Mouse (Mus musculus) stomach, embryonic 16.5 days (tissue): ENCODE results near the gene Mrpl42. TPM values are rescaled to one million over a fixed set of nuclear protein-coding genes. Genes with fewer than 3 reads are reported as not detected.

Source experiments
- ATAC-seq: fragments of 200-750 bp; cut with Nextera tagmentation; 2 replicates; pipeline ENCODE4 v1.8.0; 2017; ENCODE audit warnings: moderate number of reproducible peaks, moderate TSS enrichment; ENCODE audit not compliant: insufficient read depth, low FRiP score
- H3K27ac ChIP-seq: fragments of 300-500 bp; sonication (generic); 2 replicates; pipeline ENCODE4 v1.5.1; 2014; ENCODE audit warnings: low read length
- H3K27me3 ChIP-seq: fragments of 300-500 bp; sonication (generic); 2 replicates; pipeline ENCODE4 v1.6.1; 2014; ENCODE audit warnings: low read length, control low read depth, mixed read lengths; ENCODE audit not compliant: control insufficient read depth, insufficient read depth
- H3K36me3 ChIP-seq: fragments of 300-500 bp; sonication (generic); 2 replicates; pipeline ENCODE4 v1.6.1; 2014; ENCODE audit warnings: low read length; ENCODE audit not compliant: control insufficient read depth, insufficient read depth
- H3K4me1 ChIP-seq: fragments of 300-500 bp; sonication (generic); 2 replicates; pipeline ENCODE4 v1.6.1; 2014; ENCODE audit warnings: low read length, control low read depth, mixed read lengths; ENCODE audit not compliant: control insufficient read depth, insufficient read depth
- H3K4me2 ChIP-seq: fragments of 300-500 bp; sonication (generic); 2 replicates; pipeline ENCODE4 v1.6.1; 2014; ENCODE audit warnings: low read depth, low read length, mixed read lengths
- H3K4me3 ChIP-seq: fragments of 300-500 bp; sonication (generic); replicated peaks from 2 replicates; pipeline ENCODE4 v1.5.1; 2014; ENCODE audit warnings: mild to moderate bottlenecking, low read length
- H3K9ac ChIP-seq: fragments of 300-500 bp; sonication (generic); 2 replicates; pipeline ENCODE4 v1.6.1; 2014; ENCODE audit warnings: low read length
- H3K9me3 ChIP-seq: fragments of 300-500 bp; sonication (generic); replicated peaks from 2 replicates; pipeline ENCODE4 v1.6.1; 2016; ENCODE audit warnings: low read length, control low read depth; ENCODE audit not compliant: control insufficient read depth
- WGBS: fragments of 180-500 bp; shearing (Covaris S2); extraction: QIAGEN DNeasy Blood & Tissue Kit; methylation state at CpG from one replicate; pipeline ENCODE4 v1.1.7; 2014; 5-methylcytosine and 5-hydroxymethylcytosine counted together
- polyA plus RNA-seq: library from polyadenylated mRNA; unstranded; fragments of >200 nt; fragmentation: Nextera tagmentation; extraction: Ambion mirVana; gene quantifications from 2 replicates; pipeline ENCODE4 v1.2.1, GENCODE M21; 2015

Gene Mrpl42
- polyA plus RNA-seq, 1 experiment from 2014 or later: 318 TPM

DNA sequence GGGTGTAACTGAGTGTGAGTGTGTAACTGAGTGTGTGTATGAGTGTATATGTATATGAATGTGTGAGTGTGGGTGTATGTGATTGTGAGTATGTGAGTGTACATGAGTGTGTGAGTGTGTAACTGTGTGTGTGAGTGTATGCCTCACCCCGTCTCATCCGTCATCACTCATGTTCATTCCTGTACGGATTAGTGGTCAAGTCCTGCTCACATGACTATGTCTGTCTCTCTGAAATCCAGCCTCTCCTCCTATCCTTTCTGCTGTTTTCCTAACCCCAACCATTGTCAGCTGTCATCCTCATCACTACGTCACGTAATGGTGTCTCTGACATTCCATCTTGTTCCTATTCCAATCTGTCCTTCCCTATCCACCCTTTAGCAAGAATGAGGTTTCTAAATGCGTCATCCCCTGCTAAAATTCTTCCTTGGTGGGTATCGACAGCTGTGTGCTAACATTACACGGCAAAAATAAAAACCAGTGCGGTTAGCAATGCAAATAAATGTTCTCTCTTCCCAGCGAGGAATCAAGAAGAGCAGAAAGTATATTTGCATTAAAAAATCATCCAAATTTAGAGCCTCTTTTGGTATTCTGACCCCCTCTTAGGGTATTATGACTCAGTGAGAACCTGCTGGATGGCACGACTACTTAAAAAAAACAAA lies 29.7 kb downstream of the Mrpl42 start:
- no peak overlapping the region for H3K27ac ChIP-seq
- no peaks in the 10 kb centered on the region for H3K4me1 ChIP-seq
- WGBS: 85% methylated on average over 11 of the region's 11 CpGs
- H3K4me3 ChIP-seq: no peak overlapping the region
- H3K9me3 ChIP-seq: no peaks in the 10 kb centered on the region
- ATAC-seq: no peak
- H3K36me3 ChIP-seq: no peaks in the 10 kb centered on the region
- no peak overlapping the region for H3K9ac ChIP-seq
- H3K4me2 ChIP-seq: no peak overlapping the region
- H3K27me3 ChIP-seq: no peaks in the 10 kb centered on the region

DNA sequence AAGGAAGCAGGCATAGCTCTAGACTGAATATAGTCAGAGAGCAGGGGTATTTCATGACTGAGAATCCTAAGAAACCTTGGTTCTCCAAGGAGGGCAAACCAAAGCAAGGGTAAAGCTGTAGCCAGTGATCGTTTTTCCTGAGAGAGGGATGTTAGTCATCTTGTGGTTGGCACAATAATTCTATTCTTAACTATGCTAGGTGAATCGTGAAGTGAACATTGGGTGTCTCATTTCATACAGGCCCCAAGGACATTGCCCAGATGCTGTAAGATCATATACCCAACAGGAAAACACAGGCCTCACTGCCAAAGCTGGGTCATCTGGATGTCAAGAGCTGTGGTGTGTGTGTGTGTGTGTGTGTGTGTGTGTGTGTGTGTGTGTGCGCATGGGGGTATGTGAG lies 30.6 kb downstream of the Mrpl42 start:
- Histone ChIP-seq H3K4me1 (no peaks in the 10 kb centered on the region), H3K27ac (no peak overlapping the region), H3K9me3 (no peaks in the 10 kb centered on the region), H3K9ac (no peak overlapping the region), H3K4me2 (no peak overlapping the region), H3K4me3 (no peak overlapping the region), H3K36me3 (no peaks in the 10 kb centered on the region), H3K27me3 (no peaks in the 10 kb centered on the region)
- no peak for ATAC-seq
- 80% methylated on average over 3 of the region's 3 CpGs for WGBS

DNA sequence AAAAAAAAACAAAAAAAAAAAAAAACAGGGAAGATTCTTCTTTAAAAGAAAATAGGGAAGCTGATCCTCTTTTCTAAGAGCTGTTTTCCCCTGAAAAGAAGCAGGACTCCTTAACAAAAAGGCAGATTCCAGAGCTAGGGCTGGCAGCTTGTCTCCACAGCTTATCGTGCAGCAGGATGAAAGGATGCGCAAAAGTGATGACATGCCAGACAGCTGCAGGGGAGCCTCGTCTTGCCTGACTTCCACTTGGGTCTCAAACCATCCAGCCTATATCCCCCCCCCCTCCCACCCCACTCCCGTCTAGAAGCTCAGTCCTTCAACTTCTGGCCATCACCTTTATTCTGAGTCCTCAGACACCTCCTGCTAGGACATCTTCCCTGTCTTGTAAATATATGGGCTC lies 32.8 kb downstream of the Mrpl42 start:
- Histone ChIP-seq H3K4me2 (no peak overlapping the region), H3K27me3 (no peaks in the 10 kb centered on the region), H3K4me1 (no peaks in the 10 kb centered on the region), H3K4me3 (no peak overlapping the region), H3K9me3 (no peaks in the 10 kb centered on the region), H3K27ac (no peak overlapping the region), H3K36me3 (no peaks in the 10 kb centered on the region), H3K9ac (no peak overlapping the region)
- WGBS: 66% methylated on average over 4 of the region's 4 CpGs
- ATAC-seq: no peak

DNA sequence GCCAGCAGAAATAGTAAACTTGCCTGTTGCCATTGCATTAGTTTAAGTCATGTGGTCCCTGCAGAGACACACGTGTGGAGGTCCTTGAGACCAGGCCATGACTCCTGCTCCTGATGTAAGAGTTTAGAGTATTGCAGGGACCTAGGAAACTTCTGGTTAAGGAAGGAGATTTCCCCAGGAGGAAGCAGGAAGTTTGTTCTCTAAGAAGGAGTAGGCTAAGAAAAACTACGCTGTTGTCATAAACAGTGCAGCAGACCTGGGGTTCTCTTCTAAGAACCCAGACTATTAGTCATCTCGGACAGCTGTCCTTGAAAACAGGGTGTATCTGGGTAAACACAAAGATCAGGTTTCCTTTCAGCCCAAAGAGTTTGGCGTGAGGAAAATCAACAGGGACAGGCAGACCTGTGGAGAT lies 36.2 kb downstream of the Mrpl42 start:
- H3K9ac ChIP-seq: no peak overlapping the region
- H3K27me3 ChIP-seq: no peaks in the 10 kb centered on the region
- WGBS: 19% methylated on average over 4 of the region's 4 CpGs
- no peak overlapping the region for H3K4me3 ChIP-seq
- no peaks in the 10 kb centered on the region for H3K9me3 ChIP-seq
- H3K36me3 ChIP-seq: no peaks in the 10 kb centered on the region
- no peak for ATAC-seq
- H3K4me2 ChIP-seq: no peak overlapping the region
- H3K27ac ChIP-seq: peak overlapping the region; percentile 55
- no peaks in the 10 kb centered on the region for H3K4me1 ChIP-seq

DNA sequence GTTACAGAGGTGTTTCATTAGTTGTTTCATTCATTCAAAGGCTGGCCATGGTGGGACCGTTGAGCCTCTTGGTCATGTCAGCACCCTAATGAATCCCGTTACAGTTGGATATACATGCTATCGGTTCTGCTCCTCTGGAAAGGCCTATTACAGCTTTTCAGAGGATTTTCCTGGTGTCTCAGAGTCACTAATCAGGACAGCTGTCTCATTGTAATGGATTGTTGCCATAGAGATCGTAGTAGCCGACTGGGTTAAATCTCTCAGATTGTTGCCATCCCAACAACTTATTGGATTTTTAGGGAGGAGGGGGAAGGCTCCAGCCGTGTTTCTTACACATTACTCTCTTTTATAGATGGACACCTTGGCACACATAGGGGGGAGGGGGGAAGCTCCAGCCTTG lies 37.2 kb downstream of the Mrpl42 start:
- no peak overlapping the region for H3K27ac ChIP-seq
- H3K27me3 ChIP-seq: no peaks in the 10 kb centered on the region
- no peaks in the 10 kb centered on the region for H3K9me3 ChIP-seq
- 67% methylated on average over 6 of the region's 6 CpGs for WGBS
- no peak overlapping the region for H3K4me2 ChIP-seq
- H3K4me3 ChIP-seq: no peak overlapping the region
- ATAC-seq: no peak
- H3K36me3 ChIP-seq: no peaks in the 10 kb centered on the region
- no peaks in the 10 kb centered on the region for H3K4me1 ChIP-seq
- no peak overlapping the region for H3K9ac ChIP-seq

DNA sequence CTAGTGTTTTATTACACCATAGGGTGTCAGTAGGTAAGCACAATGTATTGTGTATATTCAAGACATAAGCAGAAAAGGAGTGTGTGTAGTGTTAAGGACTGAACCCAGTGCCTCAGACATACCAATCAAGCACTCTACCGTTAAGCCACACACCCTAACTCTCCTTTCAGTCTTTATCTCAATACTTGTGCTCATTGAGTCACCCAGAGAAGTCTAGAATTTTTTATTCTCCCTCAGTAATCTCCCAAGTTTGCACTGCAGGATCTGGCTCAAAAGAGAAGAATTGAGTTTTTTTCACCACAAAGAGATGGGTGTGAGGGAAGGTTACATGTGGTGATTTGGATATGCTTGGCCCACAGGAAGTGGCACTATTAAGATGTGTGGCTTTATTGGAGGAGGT lies 39.5 kb downstream of the Mrpl42 start:
- Histone ChIP-seq H3K4me3 (no peak overlapping the region), H3K4me1 (no peaks in the 10 kb centered on the region), H3K9me3 (no peaks in the 10 kb centered on the region), H3K9ac (no peak overlapping the region), H3K4me2 (no peak overlapping the region), H3K36me3 (no peaks in the 10 kb centered on the region), H3K27ac (no peak overlapping the region), H3K27me3 (no peaks in the 10 kb centered on the region)
- WGBS: 67% methylated on average over 1 of the region's 1 CpGs
- no peak for ATAC-seq

DNA sequence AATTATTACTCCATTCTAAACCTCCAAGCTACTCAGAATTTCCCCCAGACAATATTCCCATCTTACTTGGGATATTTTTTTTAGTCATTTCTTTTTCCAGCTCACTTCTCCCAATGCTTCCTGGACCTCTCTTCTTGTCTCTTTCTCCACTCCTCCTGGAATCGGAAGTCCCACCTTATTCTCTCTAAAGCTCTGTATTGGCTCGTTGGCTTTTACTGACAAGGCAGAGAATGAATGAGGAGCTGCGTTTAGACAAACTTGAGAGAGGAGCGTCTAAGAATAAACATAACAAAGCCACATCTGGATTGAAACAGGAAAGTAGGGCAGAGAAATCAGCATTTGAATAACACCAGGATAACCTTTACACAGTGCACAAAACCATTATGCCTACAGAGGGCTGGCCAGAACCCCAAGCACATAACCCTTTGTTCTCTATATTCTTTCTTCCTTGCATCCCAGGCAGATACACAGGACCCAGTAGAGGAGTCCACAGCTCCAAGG lies 40.6 kb downstream of the Mrpl42 start:
- H3K36me3 ChIP-seq: no peaks in the 10 kb centered on the region
- WGBS: 44% methylated on average over 4 of the region's 4 CpGs
- H3K27me3 ChIP-seq: no peaks in the 10 kb centered on the region
- H3K27ac ChIP-seq: no peak overlapping the region
- no peaks in the 10 kb centered on the region for H3K9me3 ChIP-seq
- H3K4me3 ChIP-seq: no peak overlapping the region
- H3K4me2 ChIP-seq: no peak overlapping the region
- H3K4me1 ChIP-seq: no peaks in the 10 kb centered on the region
- H3K9ac ChIP-seq: no peak overlapping the region
- no peak for ATAC-seq

DNA sequence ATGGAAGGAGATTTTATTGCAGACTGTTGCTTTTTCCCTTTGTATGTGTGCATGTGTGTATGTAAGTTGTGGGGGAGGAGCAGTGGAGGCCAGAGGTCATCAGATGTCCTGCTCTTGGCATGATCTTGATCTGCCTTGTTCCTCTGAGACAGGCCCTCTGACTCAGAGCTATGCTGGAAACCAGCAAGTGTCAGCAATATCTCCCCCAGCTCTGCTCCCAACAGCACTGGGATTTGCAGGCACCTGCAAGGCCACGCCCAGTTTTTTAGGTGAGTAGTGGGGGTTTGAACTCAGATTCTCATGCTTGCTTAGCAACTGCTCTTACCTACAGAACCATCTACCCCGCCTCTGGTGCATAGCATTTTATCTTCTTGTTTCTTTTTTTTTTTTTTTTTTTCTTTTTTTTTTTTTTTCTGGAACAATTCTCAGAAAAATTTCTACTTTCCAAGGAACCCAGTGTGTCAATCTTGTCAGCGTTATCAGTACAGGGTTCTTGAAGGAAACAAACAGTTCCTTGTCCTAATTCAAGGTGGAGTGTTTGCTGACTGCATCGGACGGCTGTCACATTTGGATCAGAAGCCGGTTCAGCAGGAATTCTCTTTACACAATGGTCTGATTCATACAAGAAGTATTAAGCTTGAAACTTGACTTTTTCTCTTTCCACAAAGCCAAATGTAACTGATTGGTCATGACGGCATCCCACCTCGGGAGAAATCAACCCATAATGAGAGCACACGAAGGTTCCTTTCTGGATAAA lies 43.5 kb downstream of the Mrpl42 start:
- no peaks in the 10 kb centered on the region for H3K9me3 ChIP-seq
- no peak overlapping the region for H3K4me2 ChIP-seq
- H3K27me3 ChIP-seq: no peaks in the 10 kb centered on the region
- ATAC-seq: peak; percentile 78; the same call in 1 of the 2 replicates
- WGBS: 68% methylated on average over 9 of the region's 9 CpGs
- peak overlapping the region; percentile 77 for H3K27ac ChIP-seq
- no peak overlapping the region for H3K4me3 ChIP-seq
- no peaks in the 10 kb centered on the region for H3K4me1 ChIP-seq
- no peak overlapping the region for H3K9ac ChIP-seq
- no peaks in the 10 kb centered on the region for H3K36me3 ChIP-seq

DNA sequence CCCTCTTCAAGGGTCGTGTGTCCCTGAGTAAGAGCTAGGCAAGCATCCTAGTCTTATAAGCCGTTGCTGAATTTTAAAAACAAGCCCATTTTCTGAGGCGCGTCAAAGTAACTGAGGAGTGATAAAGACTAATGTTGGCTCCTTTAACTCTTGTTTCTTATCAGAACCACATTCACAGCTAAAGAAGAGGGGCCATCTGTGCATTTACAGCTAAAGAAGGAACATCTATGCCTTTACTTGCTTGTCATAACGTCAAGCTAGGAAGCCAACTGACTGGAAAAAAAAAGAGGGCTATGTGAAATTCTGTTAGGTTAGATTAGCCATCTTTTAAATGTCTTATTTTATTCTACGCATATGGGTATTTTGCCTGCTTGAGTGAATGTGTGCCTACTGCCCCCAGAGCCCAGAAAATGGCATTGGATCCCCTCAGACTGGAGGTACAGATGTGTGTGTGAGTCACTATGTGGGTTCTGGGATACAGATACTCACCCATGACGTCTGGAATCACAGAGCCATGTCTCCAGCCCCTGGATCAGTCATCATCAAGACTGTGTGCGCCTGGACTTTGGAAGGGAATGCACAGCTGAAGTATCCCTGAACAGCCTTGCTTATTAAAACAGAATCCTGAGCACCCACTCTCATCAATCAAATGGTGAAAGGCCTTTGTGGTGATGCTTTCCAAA lies 44.2 kb downstream of the Mrpl42 start:
- H3K4me3 ChIP-seq: no peak overlapping the region
- ATAC-seq: no peak
- WGBS: 76% methylated on average over 8 of the region's 8 CpGs
- H3K27me3 ChIP-seq: no peaks in the 10 kb centered on the region
- no peaks in the 10 kb centered on the region for H3K4me1 ChIP-seq
- H3K36me3 ChIP-seq: no peaks in the 10 kb centered on the region
- no peak overlapping the region for H3K4me2 ChIP-seq
- H3K27ac ChIP-seq: peak overlapping the region; percentile 77
- no peak overlapping the region for H3K9ac ChIP-seq
- no peaks in the 10 kb centered on the region for H3K9me3 ChIP-seq
